Mouse (Mus musculus): ENCODE data around the gene Retreg1. TPM values are rescaled to one million over a fixed set of nuclear protein-coding genes. Genes with fewer than 3 reads are reported as not detected.
A peak's percentile ranks its signal among the peaks of the same experiment; 100 is the strongest.
"Not testable (repeated sequence)": the region's sequence is repeated elsewhere in the genome, so short reads cannot be mapped to it uniquely, and the experiment has no call there.

Gene Retreg1
- polyA plus RNA-seq, 1 experiment from 2014 or later, result 7.6 TPM

DNA sequence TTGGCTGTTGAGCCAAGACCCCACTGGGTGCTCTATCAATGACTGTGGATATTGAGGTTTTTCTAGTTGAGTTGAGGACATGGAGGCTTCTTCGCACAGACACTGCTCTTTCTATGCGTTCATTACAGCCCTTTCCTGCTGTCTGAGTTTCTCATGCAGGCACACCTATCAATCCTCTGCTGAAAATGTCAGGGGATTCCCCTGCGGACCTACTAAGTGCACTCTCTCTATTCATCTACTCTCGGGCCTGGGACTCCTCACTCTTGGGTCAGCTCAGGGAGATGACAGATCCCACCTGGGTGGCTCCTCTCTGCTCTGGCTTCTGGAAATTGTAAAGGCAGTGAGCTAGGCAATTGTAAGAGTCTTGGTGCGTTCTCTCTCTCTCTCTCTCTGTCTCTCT, 117.3 kb downstream of the Retreg1 start:
- Histone ChIP-seq H3K9ac (replicated peaks) (no peak overlapping the region), H3K36me3 (no peaks in the 10 kb centered on the region), H3K4me3 (no peak overlapping the region), H3K27ac (replicated peaks) (no peak overlapping the region), H3K9me3 (no peaks in the 10 kb centered on the region), H3K4me2 (replicated peaks) (no peak overlapping the region), H3K27me3 (no peaks in the 10 kb centered on the region), H3K4me1 (no peaks in the 10 kb centered on the region)
- 86% methylated on average over 5 of the region's 5 CpGs for WGBS
- ATAC-seq (replicated peaks), result no peak

DNA sequence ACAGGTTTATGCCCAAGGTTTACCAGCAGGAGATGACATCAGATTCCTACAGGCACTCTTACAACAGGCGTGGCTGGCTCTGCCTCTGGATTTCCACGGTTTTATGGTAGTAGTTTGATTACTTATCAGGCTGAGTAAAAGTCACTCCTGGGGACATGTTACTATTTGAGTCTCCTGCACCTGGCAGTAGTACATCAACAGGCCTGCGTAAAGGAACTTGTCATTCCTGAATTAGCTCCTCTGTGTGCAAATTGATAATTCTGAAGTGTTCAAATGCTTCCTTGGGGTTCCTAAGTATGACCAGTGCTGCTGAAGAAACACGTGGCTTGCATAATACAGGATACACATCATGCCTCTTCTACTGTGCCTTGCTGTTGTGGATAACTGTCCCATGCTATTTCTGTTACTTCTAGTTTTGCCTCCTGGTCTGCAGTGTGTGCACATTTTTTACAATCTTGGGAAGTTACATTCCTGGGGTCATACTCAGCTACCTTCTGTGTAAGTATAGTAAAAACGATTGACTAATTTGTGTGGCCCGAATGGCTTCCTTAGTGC, 123.3 kb downstream of the Retreg1 start:
- Histone ChIP-seq H3K36me3 (no peaks in the 10 kb centered on the region), H3K4me2 (replicated peaks) (no peak overlapping the region), H3K27me3 (no peaks in the 10 kb centered on the region), H3K9me3 (no peaks in the 10 kb centered on the region), H3K4me1 (no peaks in the 10 kb centered on the region), H3K27ac (replicated peaks) (no peak overlapping the region), H3K4me3 (no peak overlapping the region), H3K9ac (replicated peaks) (no peak overlapping the region)
- ATAC-seq (replicated peaks), result no peak
- WGBS, result 87% methylated on average over 6 of the region's 6 CpGs

DNA sequence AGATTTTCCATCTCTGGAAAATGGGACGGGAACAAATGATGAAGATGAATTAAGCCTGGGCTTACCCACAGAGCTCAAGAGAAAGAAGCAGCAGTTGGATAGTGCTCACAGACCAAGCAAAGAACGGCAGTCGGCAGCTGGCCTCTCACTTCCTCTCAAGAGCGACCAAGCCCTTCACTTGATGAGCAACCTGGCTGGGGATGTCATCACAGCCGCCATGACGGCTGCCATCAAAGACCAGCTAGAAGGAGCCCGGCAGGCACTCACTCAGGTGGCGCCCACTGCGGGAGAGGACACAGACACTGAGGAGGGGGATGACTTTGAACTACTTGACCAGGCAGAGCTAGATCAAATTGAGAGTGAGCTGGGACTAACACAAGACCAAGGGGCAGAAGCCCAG, 128.6 kb downstream of the Retreg1 start:
- no peak overlapping the region for H3K9ac ChIP-seq (replicated peaks)

DNA sequence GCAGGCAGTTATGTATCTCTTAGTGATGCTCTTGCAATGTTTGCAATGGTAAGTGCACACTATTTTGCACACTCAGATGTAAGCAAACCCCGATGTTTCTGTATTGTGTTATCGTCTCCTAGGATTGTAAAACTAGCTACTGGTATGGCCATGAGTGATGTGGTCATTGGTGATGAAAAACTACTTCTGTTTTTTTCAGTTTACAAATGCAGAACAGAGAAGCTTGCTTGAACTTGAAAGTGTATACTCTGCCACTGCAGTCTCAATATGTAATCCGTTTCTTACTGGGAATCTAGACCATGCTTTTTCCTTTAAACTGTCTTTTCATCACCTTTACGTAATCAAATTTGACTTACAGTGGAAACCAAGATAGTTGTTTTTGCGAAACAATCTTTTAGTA, 129.8 kb downstream of the Retreg1 start:
- Histone ChIP-seq H3K36me3 (no peaks in the 10 kb centered on the region), H3K9me3 (no peaks in the 10 kb centered on the region), H3K4me3 (no peak overlapping the region), H3K27me3 (no peaks in the 10 kb centered on the region), H3K4me1 (no peaks in the 10 kb centered on the region), H3K9ac (replicated peaks) (no peak overlapping the region), H3K4me2 (replicated peaks) (no peak overlapping the region), H3K27ac (replicated peaks) (no peak overlapping the region)
- WGBS, result 94% methylated on average over 5 of the region's 5 CpGs
- ATAC-seq (replicated peaks), result no peak

More for the DNA sequence above, 128.6 kb downstream of the Retreg1 start:
- Histone ChIP-seq H3K9me3 (no peaks in the 10 kb centered on the region), H3K36me3 (no peaks in the 10 kb centered on the region), H3K27ac (replicated peaks) (no peak overlapping the region), H3K4me1 (no peaks in the 10 kb centered on the region), H3K4me2 (replicated peaks) (no peak overlapping the region), H3K27me3 (no peaks in the 10 kb centered on the region), H3K4me3 (no peak overlapping the region)
- WGBS, result 89% methylated on average over 9 of the region's 9 CpGs
- ATAC-seq (replicated peaks), result no peak

DNA sequence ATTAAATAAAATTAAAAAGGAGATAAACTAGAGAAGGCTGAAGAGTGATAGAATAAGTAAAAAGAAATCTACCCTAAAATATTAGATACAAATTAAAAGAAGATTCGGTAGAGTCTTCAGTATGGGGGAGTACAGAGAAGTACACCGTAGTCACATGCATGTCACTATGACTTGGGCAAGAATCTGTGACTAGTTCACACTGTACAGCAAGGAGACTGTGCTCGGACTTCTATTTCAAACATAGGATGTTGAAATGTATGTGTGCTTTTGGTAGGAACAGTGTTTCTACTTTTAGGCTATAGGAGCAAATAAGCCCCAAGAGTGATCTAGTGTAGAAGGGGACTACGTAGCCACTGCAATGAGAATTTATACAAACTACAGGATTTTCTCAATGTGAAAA, 131.4 kb downstream of the Retreg1 start:
- Histone ChIP-seq H3K9me3 (no peaks in the 10 kb centered on the region), H3K27ac (replicated peaks) (no peak overlapping the region), H3K4me2 (replicated peaks) (no peak overlapping the region), H3K27me3 (no peaks in the 10 kb centered on the region), H3K4me1 (no peaks in the 10 kb centered on the region), H3K36me3 (no peaks in the 10 kb centered on the region), H3K4me3 (no peak overlapping the region), H3K9ac (replicated peaks) (no peak overlapping the region)
- no peak for ATAC-seq (replicated peaks)
- WGBS, result 96% methylated on average over 4 of the region's 4 CpGs

DNA sequence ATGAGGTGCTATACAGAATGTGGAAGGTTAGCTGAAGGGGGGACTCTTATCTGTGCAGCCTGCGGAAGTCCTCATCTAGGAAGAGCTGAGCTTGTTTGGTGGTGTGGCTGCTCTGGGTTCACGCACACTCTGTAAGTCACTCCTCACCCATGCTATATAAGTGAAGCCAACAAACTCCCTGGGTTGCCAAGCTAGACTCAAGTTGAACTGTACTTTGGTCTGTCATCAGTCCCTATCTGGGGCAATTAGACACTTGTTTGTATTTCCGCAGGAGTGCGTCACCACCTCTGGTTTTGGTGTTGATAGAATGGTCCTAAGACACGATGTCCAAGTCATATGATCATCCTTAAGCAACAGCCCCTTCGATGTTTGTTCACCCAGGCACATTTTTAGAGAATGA, 132.8 kb downstream of the Retreg1 start:
- no peak for ATAC-seq (replicated peaks)
- H3K4me2 ChIP-seq (replicated peaks), result no peak overlapping the region
- 95% methylated on average over 6 of the region's 6 CpGs for WGBS

DNA sequence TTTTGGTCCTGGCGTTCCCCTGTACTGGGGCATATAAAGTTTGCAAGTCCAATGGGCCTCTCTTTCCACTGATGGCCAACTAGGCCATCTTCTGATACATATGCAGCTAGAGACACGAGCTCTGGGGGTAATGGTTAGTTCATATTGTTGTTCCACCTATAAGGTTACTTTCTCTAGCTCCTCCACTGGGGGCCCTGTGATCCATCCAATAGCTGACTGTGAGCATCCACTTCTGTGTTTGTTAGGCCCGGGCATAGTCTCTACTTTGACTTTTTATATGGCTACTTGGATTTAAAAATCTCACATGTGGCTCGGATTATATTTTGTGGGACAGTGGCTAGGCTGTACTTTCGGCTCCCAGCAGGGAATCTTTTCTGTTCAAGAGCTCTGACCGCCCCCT, 140.6 kb downstream of the Retreg1 start:
- Histone ChIP-seq H3K4me3 (peak overlapping the region; percentile 76), H3K36me3 (peaks cover 16% of the 10 kb centered on the region), H3K27ac (replicated peaks) (peak overlapping the region; percentile 84), H3K4me2 (replicated peaks) (peak overlapping the region; percentile 47), H3K4me1 (peaks cover 27% of the 10 kb centered on the region), H3K9ac (replicated peaks) (peak overlapping the region; percentile 72)
- not testable (repeated sequence) for H3K27me3 ChIP-seq, H3K9me3 ChIP-seq
- WGBS, result 16% methylated on average over 6 of the region's 6 CpGs
- peak; percentile 37 for ATAC-seq (replicated peaks)

More for the DNA sequence above, 132.8 kb downstream of the Retreg1 start:
- Histone ChIP-seq H3K9ac (replicated peaks) (no peak overlapping the region), H3K36me3 (no peaks in the 10 kb centered on the region), H3K4me3 (no peak overlapping the region), H3K27ac (replicated peaks) (no peak overlapping the region), H3K27me3 (no peaks in the 10 kb centered on the region), H3K4me1 (no peaks in the 10 kb centered on the region), H3K9me3 (no peaks in the 10 kb centered on the region)

DNA sequence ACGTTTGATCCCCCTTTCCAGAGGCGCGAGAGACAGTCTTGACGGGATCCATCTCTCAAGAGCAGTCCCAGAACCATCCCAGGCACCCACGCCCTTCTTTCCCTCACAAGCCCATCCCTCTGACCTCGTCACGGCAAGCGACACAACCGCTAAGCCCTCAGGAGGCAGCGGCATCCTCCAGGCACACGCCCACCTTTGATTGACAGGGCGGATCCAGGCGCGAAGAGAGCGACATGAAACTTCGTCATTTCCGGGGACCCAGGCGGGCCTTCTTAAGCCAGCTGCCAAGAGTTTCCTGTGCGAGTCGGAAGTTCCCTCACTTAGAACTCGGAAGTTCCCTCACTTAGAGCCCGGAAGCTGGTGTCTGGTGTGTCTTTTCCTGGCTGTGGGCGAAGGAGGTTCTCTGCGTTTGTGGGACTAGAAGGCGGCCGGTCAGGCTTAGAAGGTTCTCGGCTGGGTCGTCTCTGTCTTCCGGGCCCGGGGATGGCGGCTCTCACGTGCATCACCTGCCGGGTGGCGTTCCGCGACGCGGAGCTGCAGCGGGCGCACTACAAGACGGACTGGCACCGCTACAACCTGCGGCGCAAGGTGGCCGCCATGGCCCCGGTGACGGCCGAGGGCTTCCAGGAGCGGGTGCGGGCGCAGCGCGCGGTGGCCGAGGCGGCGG, 141.2 kb downstream of the Retreg1 start, which contains the start of gene Zfp622:
Zfp622 (plus strand) TSS at position 300 of the 667 bp plus-strand sequence.
- WGBS, result under 1% methylated on average over 57 of the region's 57 CpGs
- peaks cover 27% of the 10 kb centered on the region for H3K4me1 ChIP-seq
- H3K4me3 ChIP-seq, result peak within 1 kb of the TSS; percentile 76
- peak within 1 kb of the TSS; percentile 87 for H3K27ac ChIP-seq (replicated peaks)
- H3K4me2 ChIP-seq (replicated peaks), result peak within 1 kb of the TSS; percentile 91
- H3K9me3 ChIP-seq, result no peaks in the 10 kb centered on the region
- H3K36me3 ChIP-seq, result peaks cover 20% of the 10 kb centered on the region
- peak within 1 kb of the TSS; percentile 72 for H3K9ac ChIP-seq (replicated peaks)
- no peaks in the 10 kb centered on the region for H3K27me3 ChIP-seq
- peak; percentile 99 for ATAC-seq (replicated peaks)

DNA sequence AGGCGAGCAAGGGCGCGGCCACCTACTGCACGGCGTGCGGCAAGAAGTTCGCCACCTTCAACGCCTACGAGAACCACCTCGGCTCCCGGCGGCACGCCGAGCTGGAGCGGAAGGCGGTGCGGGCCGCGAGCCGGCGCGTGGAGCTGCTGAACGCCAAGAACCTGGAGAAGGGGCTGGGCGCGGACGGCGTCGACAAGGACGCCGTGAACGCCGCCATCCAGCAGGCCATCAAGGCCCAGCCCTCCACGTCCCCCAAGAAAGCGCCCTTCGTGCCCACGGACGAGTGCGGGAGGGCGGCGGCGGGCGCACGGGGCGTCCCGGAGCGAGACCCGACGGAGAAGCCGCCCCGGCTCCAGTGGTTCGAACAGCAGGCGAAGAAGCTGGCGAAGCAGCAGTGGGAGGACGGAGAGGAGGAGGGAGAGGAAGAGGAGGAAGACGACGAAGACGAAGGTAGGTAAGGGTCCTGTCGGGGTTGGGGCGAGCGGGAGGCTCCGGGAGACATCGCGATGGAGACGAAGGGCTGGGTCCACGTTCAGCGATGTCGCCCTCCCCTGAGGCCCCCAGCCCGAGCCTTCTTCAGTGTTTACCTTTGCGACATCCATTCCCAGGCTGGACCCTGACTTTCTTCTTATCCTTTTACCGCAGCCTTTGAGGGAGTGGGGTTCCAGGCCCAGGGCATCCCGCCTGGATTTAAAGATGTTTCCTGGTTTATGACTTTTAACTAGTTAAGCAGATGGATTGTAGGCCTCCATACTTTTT, 141.9 kb downstream of the Retreg1 start:
- Histone ChIP-seq H3K4me1 (peaks cover 27% of the 10 kb centered on the region), H3K9ac (replicated peaks) (peak overlapping the region; percentile 64), H3K4me2 (replicated peaks) (peak overlapping the region; percentile 91), H3K36me3 (peaks cover 21% of the 10 kb centered on the region), H3K27ac (replicated peaks) (peak overlapping the region; percentile 87), H3K27me3 (no peaks in the 10 kb centered on the region), H3K9me3 (no peaks in the 10 kb centered on the region), H3K4me3 (peak overlapping the region; percentile 76)
- ATAC-seq (replicated peaks), result no peak; the same call in 1 of the 2 replicates
- WGBS, result under 1% methylated on average over 71 of the region's 71 CpGs

DNA sequence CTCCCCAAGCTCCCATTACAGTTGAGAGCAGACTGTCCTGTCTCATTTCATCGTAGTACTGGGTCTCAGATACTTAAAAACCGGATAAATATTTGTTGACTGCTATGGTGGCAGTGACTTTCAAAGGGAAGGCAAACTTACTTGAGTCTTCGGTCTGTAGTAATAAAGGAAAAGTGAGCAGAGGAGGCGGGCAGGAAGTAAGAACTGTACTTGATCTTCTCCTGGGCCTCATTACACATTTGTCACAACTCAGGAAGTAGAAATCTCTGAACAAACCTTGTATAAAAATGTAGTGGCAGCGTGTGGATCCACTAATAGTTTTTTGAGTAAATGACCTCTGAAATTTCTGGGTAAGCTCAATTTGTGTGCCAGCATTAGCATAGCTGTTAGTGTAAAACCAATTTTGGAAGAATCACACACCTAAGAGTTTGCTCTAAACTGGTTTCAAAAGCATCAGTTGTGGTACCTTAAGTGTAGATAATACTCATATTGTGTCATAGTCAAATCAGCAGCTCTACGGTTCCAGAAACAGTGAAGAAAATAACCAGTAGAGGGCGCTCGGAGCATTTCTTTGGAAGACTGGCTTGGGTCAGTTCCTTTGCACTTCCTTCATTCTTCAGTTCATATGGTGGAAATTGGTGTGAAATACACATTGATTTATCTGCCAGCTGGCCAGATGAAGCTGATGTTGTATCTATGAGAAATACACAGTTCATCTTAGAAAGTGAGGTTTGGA, 150.2 kb downstream of the Retreg1 start:
- Histone ChIP-seq H3K9ac (replicated peaks) (no peak overlapping the region), H3K4me2 (replicated peaks) (no peak overlapping the region), H3K9me3 (no peaks in the 10 kb centered on the region), H3K27me3 (no peaks in the 10 kb centered on the region), H3K4me1 (peaks cover 2% of the 10 kb centered on the region; the same call in 1 of the 2 replicates), H3K4me3 (no peak overlapping the region), H3K27ac (replicated peaks) (no peak overlapping the region), H3K36me3 (peaks cover 57% of the 10 kb centered on the region)
- peak; percentile 39; the same call in 1 of the 2 replicates for ATAC-seq (replicated peaks)
- 63% methylated on average over 8 of the region's 8 CpGs for WGBS

DNA sequence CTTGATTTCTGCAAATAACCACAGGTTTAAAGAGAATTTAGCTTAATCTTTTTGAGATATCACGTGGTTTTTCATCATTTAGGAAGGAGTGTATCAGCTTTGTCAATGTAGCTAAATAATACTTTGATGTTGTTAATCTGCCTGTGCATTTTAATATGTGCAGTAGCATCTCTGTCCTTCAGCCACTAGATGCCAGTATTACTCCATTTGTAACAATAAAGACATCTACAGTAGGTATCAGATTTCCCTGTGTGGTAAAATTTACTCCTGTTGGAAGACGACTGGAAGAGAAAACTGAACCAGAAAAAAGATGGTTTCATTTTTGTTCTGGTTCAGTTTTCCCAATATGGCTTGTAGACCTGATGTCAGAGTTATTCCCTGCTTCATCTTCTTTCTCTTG, 152.5 kb downstream of the Retreg1 start:
- H3K9ac ChIP-seq (replicated peaks), result no peak overlapping the region
- no peak overlapping the region for H3K27ac ChIP-seq (replicated peaks)
- H3K4me3 ChIP-seq, result no peak overlapping the region
- H3K4me2 ChIP-seq (replicated peaks), result no peak overlapping the region
- no peaks in the 10 kb centered on the region for H3K27me3 ChIP-seq
- H3K9me3 ChIP-seq, result no peaks in the 10 kb centered on the region
- WGBS, result 39% methylated on average over 2 of the region's 2 CpGs
- peak; percentile 79 for ATAC-seq (replicated peaks)
- no peaks in the 10 kb centered on the region for H3K4me1 ChIP-seq
- H3K36me3 ChIP-seq, result peaks cover 45% of the 10 kb centered on the region

DNA sequence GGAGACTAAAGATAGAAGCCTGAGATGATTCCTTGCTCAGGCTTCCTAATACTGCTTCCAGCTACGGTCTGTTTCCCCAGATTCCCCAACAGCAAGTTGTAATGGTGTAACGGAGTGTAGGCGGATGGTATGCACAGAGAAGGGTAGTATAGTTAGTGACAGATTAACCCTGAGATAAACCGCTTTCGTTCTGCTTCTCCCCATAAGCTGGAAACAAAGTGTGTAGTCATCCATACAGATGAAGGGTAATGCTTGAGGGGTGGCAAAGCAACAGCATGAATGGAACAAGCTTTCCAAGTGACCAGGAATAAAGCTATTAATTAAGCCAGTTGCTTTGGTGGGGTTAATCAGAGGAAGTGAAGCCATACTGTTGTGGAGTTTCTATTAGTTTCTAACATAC, 156.6 kb downstream of the Retreg1 start:
- not testable (repeated sequence) for H3K9me3 ChIP-seq; H3K4me2 ChIP-seq (replicated peaks); H3K27me3 ChIP-seq; H3K9ac ChIP-seq (replicated peaks); ATAC-seq (replicated peaks); H3K27ac ChIP-seq (replicated peaks); H3K4me3 ChIP-seq; H3K4me1 ChIP-seq
- peaks cover 20% of the 10 kb centered on the region for H3K36me3 ChIP-seq
- 9% methylated on average over 5 of the region's 5 CpGs for WGBS

All from forebrain, embryonic 15.5 days (tissue).